Mouse (Mus musculus) embryo, embryonic 11 days (tissue): ENCODE data around the gene Ugt1a5.
"Not testable (repeated sequence)": the region's sequence is repeated elsewhere in the genome, so short reads cannot be mapped to it uniquely, and the experiment has no call there.

Experiments
- DNase-seq: peaks from one replicate; pipeline ENCODE4 v3.0.0-alpha.2; 2015

Ugt1a5 gene

GRCm38 (mm10) chr1:88225301-88225700, 59.5 kb downstream of the Ugt1a5 start:
- not testable (repeated sequence) for DNase-seq

- DNase-seq = no peak
These were observed 59.9 kb downstream of the Ugt1a5 start for GRCm38 (mm10) chr1:88225741-88226140.

DNA sequence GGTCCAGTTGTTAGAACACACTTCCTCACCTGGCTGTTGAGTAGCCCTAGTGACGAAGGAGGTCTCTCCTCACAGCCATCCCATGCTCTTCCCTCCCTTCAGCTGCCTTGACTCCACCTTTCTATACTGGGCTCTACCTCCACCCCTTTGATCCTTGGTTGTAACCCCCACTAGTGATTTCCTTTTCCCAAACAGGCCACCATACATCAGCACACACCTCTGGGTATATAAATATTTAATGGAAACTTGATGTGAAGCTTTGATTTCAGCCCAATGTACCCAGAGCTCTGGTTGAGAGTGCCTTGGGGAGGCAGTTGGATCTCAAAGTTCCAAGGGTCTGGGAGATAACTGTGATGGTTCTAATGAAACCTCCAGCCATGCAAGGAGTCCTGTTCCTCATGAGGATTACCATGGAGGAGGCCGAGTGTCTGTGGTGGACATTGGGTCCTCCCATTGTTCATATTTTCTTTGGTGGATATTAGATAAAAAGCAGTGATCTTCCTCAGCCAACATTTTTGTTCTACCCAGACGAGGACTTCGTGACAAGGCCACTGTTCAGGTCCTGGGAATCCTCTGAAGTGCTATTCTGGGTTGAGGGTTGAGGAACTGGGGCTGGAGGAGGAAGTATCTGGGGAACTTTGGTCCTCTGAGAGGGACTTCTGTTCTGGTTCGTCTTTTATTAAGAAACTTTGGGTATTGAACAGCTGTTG, 61.0 kb downstream of the Ugt1a5 start, which contains the start of gene Mroh2a:
Mroh2a (plus strand) TSS at position 317 of the 710 bp plus-strand sequence.
- DNase-seq = no peak

GRCm38 (mm10) chr1:88227482-88227881, 61.7 kb downstream of the Ugt1a5 start:
- DNase-seq = no peak

GRCm38 (mm10) chr1:88228121-88228520, 62.3 kb downstream of the Ugt1a5 start:
- no peak for DNase-seq

DNA sequence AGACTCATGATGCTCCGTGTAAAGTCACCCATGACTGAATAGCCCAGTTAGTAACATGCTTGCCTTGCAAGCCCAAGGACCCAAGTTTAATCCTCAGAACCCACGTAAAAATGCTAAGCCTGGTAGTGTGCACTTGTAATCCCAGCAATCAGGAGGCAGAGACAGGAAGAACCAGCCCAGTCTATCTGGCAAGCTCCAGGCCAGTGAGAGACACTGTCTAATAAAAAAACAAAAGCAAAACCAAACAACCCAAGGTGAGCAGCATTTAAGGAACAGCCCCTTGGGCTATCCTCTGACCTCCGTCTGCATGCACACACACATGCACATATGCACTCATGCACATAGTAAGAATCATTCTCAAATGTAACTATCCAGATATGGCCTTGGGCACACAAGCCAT, 63.8 kb downstream of the Ugt1a5 start:
- DNase-seq = no peak

DNA sequence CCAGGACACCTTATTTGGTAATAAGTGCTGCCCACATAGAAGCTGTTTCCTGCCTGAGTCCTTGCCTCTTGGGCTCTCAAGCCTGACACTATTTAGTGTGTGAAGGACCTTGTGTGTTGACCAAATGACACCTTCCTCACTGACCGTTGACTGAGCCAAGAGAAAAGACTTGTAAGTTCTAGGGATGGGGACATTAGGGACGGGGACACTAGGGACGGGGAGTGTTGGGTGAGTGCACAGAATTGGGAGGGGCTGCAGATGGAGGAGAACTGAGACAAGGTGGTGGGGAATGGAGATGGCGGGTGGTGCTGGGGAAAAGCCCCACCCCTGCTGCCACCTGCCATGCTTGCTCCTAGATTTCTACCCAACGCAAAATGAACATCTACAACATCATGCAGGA, 64.2 kb downstream of the Ugt1a5 start:
- no peak for DNase-seq

DNA sequence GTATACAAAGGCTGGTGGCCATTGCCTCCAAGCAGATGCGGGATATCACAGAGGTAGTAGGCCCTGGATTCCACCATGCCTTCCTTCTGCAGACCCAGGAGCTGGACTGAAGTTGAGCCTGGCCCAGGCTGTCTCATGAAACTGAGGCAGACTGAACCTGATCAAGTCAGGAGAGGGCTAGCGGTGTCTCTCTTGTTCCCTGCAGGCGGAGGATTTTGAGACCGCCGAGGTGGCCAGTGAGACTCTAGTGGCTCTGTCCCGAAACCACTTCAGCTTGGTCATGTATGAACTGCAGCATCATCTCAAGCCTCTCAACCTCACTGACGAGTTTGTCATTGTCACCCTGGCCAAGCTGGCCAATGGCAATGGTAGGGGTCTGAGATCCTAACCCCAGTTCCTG, 64.6 kb downstream of the Ugt1a5 start:
- no peak for DNase-seq

GRCm38 (mm10) chr1:88230981-88231802, 65.4 kb downstream of the Ugt1a5 start:
- DNase-seq = no peak

DNA sequence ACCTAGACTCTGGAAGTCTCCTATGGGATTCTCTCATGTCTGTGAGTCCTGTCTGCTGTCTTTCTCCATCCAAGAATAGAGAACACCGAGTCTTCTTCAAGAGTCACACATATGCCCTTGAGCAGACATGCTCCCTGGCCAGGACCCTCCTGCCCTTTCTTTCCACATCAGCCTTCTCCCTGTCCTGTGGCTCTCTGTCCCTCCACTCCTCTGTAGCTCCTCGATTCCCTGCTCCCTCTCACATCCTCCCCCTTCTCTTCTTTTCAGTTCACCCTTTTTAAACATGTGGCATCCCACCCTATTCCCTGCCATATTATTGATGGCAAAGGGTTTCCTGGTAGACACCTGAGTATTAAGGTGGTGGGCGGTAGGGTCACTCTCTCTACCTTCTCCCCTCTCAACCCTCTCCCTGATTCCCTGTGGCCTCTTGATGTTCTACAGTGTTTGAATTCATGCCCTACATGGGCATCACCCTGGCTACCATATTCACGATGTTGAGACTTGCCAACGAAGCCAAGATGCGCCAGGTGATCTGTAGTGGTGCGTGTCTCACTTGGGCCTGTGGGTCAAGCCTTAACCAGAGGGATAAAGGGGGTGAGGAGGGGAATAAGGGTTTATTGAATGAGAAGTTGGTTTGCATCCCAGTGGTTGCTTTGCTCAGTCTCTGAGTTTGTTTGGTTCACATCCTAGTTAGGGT, 66.1 kb downstream of the Ugt1a5 start:
- DNase-seq = no peak

GRCm38 (mm10) chr1:88232664-88233380, 67.0 kb downstream of the Ugt1a5 start:
- no peak for DNase-seq

- DNase-seq = no peak
These were observed 67.8 kb downstream of the Ugt1a5 start for GRCm38 (mm10) chr1:88233421-88234247.

DNA sequence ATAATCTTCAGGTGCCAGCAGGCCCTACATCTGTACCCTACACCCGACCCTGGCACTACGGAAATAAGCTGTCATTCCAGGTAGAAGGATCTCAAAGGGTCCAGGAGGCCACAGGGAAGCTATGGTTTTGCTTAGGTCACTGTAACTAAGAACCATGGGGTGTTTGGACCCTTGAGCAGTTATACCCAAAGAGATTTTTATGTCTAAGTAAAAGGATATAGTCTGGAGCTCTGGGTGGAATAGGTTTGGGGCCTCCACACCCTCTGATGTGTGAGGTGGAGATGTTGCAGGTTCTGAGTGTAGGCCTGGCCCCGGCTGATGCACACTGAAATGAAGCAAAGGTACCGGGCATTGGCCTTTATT, 68.4 kb downstream of the Ugt1a5 start:
- no peak for DNase-seq

DNA sequence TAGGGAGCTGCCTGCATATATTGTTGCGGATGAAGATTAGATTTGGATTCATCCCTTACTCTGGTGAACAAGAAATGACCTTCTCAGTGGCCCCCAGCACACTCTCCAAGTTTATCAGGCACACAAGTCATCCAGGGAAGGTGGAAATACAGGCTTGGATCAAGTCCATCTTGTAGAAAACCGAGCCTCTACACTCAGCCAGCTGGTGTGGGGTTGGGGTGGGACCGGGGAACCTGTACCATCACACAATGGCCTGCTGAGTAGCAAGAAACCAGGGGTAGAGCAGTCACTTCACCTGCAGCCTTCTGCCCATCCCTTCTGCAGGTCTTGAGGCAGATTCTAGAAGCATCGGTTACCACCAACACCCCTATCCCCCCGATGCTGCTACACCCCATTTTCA, 68.8 kb downstream of the Ugt1a5 start:
- no peak for DNase-seq

DNA sequence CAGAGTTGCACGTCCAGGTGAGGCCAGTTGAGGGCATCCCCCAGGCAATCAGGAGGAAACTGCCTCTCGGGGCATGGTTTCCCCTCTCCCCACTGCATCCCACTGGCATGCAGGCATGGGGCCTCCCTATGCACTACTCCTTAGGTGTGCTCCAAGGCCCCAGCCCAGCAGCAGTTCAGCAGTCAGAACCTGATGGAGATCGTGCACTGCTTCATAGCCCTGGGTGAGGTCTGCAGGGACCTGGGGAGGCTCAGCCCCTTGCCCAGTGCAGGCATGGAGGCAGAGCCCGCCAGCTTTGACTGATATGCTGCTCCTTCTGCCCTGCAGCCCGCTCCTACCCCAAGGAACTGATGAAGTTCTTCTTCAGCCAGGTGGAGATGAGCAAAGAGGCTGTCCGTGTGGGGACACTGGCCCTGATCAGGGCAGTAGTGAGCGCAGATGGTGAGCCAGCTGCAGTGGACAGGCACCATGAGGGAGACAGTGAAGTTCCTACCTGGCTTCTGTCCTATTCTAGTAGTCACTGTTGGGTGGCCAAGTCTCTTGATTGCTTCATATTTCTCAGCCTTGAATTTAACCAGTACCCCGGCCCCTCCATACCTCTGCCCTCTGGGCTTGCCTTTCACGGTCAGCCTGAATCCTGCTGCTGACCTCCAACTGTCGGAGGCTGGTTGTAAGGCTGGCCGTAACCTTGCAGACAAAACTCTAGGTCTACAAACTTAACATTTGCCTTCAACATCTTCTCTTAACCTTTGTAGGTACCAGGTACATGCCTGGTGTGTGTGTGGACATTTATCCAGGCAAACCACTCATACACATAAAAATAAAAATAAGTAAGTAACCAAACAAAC, 69.5 kb downstream of the Ugt1a5 start:
- DNase-seq = no peak

- no peak for DNase-seq
These were observed 70.1 kb downstream of the Ugt1a5 start for GRCm38 (mm10) chr1:88235894-88236415.

DNA sequence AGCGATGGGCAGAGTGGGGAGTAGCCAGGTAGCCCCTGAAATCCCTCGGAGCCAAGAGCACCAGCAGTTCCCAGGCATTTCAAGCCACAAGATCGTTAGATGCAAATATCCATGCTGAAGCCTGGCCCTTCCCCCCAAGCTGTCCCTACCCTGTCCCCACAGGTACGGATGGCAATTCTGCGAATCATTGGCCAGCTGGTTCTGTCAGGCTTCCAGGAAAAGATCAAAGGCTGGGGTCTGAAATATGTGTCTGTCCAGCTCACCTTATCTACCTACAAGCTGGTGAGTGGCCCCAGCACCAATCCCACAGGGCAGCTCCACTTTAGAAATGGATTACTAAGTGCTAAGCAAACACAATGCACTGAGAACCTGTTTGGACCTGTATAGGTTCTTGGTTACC, 71.5 kb downstream of the Ugt1a5 start:
- DNase-seq = no peak

DNA sequence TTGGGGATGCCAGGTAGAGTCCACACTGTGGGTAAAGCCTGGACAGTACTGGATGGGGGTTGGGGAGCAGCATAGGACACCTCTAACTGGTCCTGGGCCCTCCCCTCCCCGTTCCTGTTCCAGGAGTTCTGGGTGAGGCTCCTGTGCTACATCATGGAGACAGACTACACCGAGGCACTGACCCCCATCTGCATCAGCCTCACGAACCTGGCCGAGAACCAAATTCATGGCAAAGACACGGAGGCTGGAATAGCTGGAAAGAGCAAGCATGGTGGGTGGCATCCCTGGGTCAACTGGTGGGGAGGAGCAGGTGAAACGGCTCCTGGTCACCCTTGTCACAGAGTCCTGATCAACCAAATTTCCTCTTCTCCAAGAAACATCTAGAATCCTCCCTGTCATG, 73.0 kb downstream of the Ugt1a5 start:
- no peak for DNase-seq

DNA sequence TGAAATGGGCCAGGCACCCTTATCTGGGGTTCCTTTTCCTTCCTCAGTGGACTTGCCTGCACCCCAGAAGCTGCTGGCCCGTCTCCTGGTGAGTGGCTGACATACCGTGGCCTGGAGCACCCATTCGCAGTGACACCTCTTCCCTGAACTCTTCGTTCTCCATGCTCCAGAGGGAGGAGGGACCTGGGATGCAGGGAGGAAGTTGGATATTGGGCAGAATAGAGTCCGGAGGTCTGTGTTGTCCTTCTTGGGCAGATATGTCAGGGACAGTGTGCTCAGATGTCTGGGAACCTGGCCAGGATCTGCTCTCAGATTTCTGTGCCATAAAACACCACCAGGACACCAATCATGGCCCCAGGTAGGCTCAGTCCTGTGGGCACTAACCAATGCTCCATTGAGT, 74.3 kb downstream of the Ugt1a5 start:
- no peak for DNase-seq

GRCm38 (mm10) chr1:88240579-88240978, 74.8 kb downstream of the Ugt1a5 start:
- DNase-seq = no peak

GRCm38 (mm10) chr1:88243861-88244260, 78.0 kb downstream of the Ugt1a5 start:
- DNase-seq = no peak
